Mouse (Mus musculus) intestine, embryonic 16.5 days (tissue): ENCODE data around the gene Pknox1. TPM values are rescaled to one million over a fixed set of nuclear protein-coding genes. Genes with fewer than 3 reads are reported as not detected.

Source experiments
- ATAC-seq: fragments of 200-750 bp; cut with Nextera tagmentation; 2 replicates; pipeline ENCODE4 v1.8.0; 2017; ENCODE audit warnings: moderate TSS enrichment, moderate library complexity
- H3K27ac ChIP-seq: fragments of 300-500 bp; sonication (generic); 2 replicates; pipeline ENCODE4 v1.5.1; 2014; ENCODE audit warnings: mild to moderate bottlenecking, low read length
- H3K27me3 ChIP-seq: fragments of 300-500 bp; sonication (generic); replicated peaks from 2 replicates; pipeline ENCODE4 v1.6.1; 2014; ENCODE audit warnings: low read length, control low read depth, mixed read lengths; ENCODE audit not compliant: control insufficient read depth, insufficient read depth
- H3K36me3 ChIP-seq: fragments of 300-500 bp; sonication (generic); 2 replicates; pipeline ENCODE4 v1.6.1; 2014; ENCODE audit warnings: low read length, control low read depth; ENCODE audit not compliant: control insufficient read depth, insufficient read depth
- H3K4me1 ChIP-seq: fragments of 300-500 bp; sonication (generic); 2 replicates; pipeline ENCODE4 v1.6.1; 2014; ENCODE audit warnings: low read length, control low read depth, mixed read lengths; ENCODE audit not compliant: control insufficient read depth, insufficient read depth
- H3K4me2 ChIP-seq: fragments of 300-500 bp; sonication (generic); 2 replicates; pipeline ENCODE4 v1.6.1; 2014; ENCODE audit warnings: low read depth, low read length, control low read depth
- H3K4me3 ChIP-seq: fragments of 300-500 bp; sonication (generic); 2 replicates; pipeline ENCODE4 v1.5.1; 2014; ENCODE audit warnings: mild to moderate bottlenecking, low read length
- H3K9ac ChIP-seq: fragments of 300-500 bp; sonication (generic); 2 replicates; pipeline ENCODE4 v1.6.1; 2014; ENCODE audit warnings: low read depth, low read length
- H3K9me3 ChIP-seq: fragments of 300-500 bp; sonication (generic); 2 replicates; pipeline ENCODE4 v1.6.1; 2016; ENCODE audit warnings: low read length, control low read depth; ENCODE audit not compliant: control insufficient read depth
- WGBS: fragments of 180-500 bp; shearing (Covaris S2); extraction: QIAGEN DNeasy Blood & Tissue Kit; methylation state at CpG from one replicate; pipeline ENCODE4 v1.1.7; 2014; 5-methylcytosine and 5-hydroxymethylcytosine counted together
- polyA plus RNA-seq: library from polyadenylated mRNA; unstranded; fragments of >200 nt; fragmentation: Nextera tagmentation; extraction: Ambion mirVana; gene quantifications from 2 replicates; pipeline ENCODE4 v1.2.1, GENCODE M21; 2015

Gene Pknox1
- polyA plus RNA-seq, 1 experiment from 2014 or later, result 25.7 TPM

DNA sequence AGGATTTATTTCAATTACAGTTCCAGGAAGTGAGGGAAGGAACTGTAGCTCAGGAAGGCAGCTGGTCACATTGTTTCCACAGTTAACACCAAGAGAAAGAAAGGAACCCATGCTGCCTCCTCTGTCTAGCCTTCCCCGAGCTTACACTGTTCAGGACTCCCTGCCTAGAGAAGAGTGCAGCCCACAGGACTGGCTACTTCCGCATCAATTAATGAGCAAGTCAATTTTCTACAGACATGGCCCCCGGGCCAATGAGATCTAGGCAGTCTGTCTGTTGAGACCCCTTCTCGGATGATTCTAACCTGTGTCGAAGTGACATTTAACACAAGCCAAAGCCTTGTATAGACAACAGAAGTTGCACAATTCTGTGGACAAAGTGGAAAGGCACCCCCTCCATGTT, 70.4 kb downstream of the Pknox1 start:
- Histone ChIP-seq H3K27me3 (peaks cover 9% of the 10 kb centered on the region), H3K27ac (no peak overlapping the region), H3K9ac (no peak overlapping the region), H3K9me3 (no peaks in the 10 kb centered on the region), H3K36me3 (no peaks in the 10 kb centered on the region), H3K4me1 (peaks cover 13% of the 10 kb centered on the region), H3K4me3 (no peak overlapping the region), H3K4me2 (no peak overlapping the region)
- no peak for ATAC-seq
- 78% methylated on average over 5 of the region's 5 CpGs for WGBS

DNA sequence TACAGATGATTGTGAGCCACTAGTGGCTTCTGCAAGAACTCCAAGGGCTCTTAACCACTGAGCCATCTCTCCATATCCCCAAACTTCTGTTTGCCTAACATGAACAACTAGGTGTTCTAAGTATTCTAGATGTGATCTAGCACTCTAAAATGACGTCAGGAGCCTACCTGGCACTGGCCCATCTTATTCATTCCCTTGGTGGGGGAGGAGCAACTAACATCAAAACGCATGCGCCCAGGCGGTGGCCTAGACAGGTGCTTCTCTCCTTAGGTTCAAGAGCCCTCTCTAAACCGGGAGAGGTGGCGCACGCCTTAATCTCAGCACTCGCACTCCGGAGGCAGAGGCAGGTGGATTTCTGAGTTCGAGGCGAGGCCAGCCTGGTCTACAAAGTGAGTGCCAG, 71.2 kb downstream of the Pknox1 start:
- peak overlapping the region; percentile 60; the same call in 1 of the 2 replicates for H3K9ac ChIP-seq
- H3K27me3 ChIP-seq, result peaks cover 9% of the 10 kb centered on the region
- 60% methylated on average over 11 of the region's 11 CpGs for WGBS
- no peaks in the 10 kb centered on the region for H3K36me3 ChIP-seq
- H3K4me3 ChIP-seq, result no peak overlapping the region
- H3K4me2 ChIP-seq, result no peak overlapping the region
- no peak overlapping the region for H3K27ac ChIP-seq
- no peak for ATAC-seq
- no peaks in the 10 kb centered on the region for H3K9me3 ChIP-seq
- H3K4me1 ChIP-seq, result peaks cover 13% of the 10 kb centered on the region

DNA sequence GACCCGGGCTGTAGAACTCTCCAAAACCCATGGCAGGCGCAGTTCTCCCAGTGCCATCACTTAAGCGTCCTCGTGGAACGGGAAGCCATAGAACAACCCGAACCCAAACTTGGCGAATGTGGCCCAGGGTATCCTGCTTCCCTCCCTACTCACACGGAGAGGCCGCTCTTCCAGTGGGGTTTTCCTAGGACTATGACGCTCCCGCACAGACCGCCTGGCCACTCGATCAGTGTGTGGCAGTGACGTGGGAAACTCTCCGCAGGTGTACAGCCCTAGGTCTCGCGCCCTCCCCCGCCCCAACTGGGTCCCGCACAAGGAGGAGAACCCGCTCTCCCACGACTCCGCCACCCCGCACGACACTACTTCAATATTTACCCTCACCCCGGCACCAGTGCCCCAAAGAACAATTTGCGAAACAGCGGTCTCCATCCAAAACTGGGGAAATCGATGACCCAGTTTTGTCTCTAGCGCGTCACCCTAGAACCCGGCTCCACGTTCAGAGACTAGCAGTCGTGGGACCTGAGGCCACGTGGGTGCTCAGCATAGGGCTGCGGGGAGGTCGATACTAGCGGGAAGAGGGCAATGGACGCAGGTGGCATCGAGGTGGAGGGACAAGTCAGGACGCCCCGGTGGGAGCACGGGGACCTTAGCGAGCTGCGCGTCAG, 71.9 kb downstream of the Pknox1 start:
- 5% methylated on average over 45 of the region's 45 CpGs for WGBS
- Histone ChIP-seq H3K27me3 (peaks cover 9% of the 10 kb centered on the region), H3K27ac (no peak overlapping the region), H3K9me3 (no peaks in the 10 kb centered on the region), H3K36me3 (no peaks in the 10 kb centered on the region), H3K4me1 (peaks cover 13% of the 10 kb centered on the region), H3K4me3 (peak overlapping the region; percentile 63), H3K9ac (peak overlapping the region; percentile 60), H3K4me2 (peak overlapping the region; percentile 95)
- ATAC-seq, result peak; percentile 54

DNA sequence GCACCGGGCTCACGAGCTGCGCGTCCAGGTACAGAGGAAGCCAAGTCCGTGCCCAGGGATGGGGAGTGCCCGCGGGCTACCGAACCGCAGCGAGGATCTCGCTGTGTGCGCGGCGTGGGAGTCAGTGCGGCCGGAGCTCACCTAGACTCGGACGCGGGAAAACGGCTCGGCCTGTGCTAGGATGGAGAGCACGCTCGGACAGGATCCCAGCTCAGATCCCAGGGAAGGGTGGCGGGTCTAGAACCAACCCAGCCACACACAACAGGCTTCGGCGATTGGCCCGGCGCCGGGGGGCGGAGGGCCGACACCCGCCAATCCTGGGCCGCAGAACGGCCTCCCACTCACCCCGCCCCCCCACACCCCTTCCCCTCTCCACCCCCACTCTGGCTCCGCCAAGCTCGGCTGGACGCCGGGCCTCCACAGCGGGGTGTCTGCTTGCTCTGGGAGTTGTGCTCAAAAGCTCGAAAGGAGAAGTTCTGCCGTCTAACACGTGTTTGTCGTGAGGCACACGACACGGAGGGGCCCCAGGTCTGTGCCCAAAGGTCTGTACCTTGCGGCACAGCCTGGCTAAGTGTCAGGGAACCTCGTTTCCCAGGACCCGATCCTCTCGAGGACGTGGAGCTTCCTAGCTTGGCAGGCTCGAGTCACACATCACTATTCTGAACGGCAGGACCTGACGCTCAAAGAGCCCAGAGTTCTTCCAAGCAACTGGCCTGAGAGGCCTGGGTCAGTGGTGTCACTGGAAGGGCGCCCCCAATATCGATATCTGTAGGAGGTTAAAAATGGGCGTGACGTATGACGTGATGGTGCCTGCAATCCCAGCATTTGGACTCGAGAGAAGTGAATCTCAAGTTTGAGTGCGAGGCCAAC, 72.6 kb downstream of the Pknox1 start, which contains the start of gene Cbs:
Cbs (minus strand) TSS at position 297 of the 870 bp plus-strand sequence.
- Histone ChIP-seq H3K27ac (no peak within 1 kb of the TSS), H3K27me3 (peaks cover 9% of the 10 kb centered on the region), H3K4me2 (peak within 1 kb of the TSS; percentile 95), H3K4me1 (peaks cover 13% of the 10 kb centered on the region), H3K9ac (peak within 1 kb of the TSS; percentile 60), H3K36me3 (no peaks in the 10 kb centered on the region), H3K9me3 (no peaks in the 10 kb centered on the region), H3K4me3 (peak within 1 kb of the TSS; percentile 63)
- WGBS, result 2% methylated on average over 60 of the region's 61 CpGs
- peak; percentile 95 for ATAC-seq

DNA sequence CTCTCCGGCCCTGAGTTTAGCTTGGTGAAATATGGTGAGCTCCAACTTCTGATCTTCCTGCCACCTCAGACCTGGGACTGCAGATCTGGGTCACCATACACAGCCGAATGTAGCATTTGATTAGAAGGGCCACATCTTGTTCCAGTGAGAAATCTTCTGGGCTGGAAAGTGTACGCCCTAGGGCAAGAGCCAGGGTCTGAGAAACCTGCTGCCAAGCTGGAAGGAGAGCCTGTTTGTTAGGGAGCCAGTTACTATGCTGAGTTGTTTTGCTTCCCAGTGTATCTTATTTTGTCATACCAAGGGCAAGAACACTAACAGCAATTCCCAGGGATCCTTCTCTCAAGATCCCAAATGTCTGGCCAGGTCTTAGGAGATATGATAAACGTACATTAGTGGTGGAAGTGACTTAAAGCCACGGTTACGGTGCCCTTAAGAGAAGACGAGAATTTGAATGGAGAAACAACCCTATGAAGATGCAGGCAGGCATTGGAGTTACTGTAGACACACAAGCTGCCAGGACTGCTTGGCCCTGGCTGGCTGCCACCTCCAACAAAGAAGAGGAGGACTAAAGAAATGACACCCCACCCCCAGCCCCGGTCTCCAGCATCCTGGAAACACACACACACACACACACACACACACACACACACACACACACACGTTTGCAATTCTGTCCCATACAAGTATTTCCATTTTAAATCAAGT, 73.5 kb downstream of the Pknox1 start:
- no peaks in the 10 kb centered on the region for H3K9me3 ChIP-seq
- peaks cover 9% of the 10 kb centered on the region for H3K27me3 ChIP-seq
- no peak overlapping the region for H3K4me3 ChIP-seq
- WGBS, result 61% methylated on average over 9 of the region's 9 CpGs
- H3K4me1 ChIP-seq, result peaks cover 13% of the 10 kb centered on the region
- H3K4me2 ChIP-seq, result peak overlapping the region; percentile 95; the same call in 1 of the 2 replicates
- 0 out of 2 replicates have a peak overlapping the region, but pooled peaks have one; percentile 60 for H3K9ac ChIP-seq
- no peak for ATAC-seq
- no peaks in the 10 kb centered on the region for H3K36me3 ChIP-seq
- H3K27ac ChIP-seq, result no peak overlapping the region

DNA sequence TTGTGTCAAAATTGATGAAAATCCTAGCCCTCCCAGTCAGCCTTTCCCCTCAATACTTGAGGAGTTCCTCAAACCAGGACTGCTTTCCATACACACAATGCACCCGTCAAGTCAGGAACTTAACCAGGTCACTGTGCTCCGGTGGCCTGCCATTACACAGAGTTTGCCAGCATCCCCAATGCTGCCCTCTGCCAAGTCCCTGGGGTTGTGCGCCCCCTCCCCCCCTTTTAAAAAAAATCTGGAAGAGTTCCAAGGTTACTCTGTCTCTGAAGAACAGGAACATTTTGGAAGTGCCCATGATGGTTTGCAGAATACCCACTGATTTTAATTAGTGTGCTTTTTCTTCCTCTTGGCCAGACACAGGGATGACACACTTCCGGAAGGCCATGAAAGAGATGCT, 75.1 kb downstream of the Pknox1 start:
- Histone ChIP-seq H3K27ac (no peak overlapping the region), H3K9me3 (no peaks in the 10 kb centered on the region), H3K4me2 (no peak overlapping the region), H3K4me3 (no peak overlapping the region), H3K36me3 (no peaks in the 10 kb centered on the region), H3K27me3 (peaks cover 9% of the 10 kb centered on the region), H3K4me1 (peaks cover 13% of the 10 kb centered on the region), H3K9ac (no peak overlapping the region)
- no peak for ATAC-seq
- 65% methylated on average over 4 of the region's 4 CpGs for WGBS

DNA sequence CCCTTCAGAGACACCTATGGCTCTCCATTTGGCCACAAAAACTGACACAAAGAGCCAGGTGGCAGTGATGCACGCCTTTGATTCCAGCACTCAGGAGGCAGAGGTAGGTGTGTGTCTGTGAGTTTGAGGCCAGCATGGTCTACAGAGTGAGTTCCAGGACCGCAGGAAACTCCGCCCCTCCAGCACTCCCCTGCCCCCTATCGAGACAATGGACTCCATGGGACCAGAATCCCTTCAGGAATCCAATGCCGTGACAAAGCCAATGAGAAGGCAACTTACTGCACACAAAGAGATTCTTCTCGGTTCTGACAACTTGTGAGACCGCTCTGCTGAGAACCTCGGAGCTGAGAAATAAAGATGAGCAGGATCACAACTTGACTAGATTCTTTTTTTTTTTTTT, 77.8 kb downstream of the Pknox1 start:
- Histone ChIP-seq H3K4me2 (no peak overlapping the region), H3K4me3 (no peak overlapping the region), H3K9ac (no peak overlapping the region), H3K4me1 (peaks cover 3% of the 10 kb centered on the region; the same call in 1 of the 2 replicates), H3K27ac (no peak overlapping the region), H3K36me3 (peaks cover 10% of the 10 kb centered on the region), H3K27me3 (no peaks in the 10 kb centered on the region), H3K9me3 (no peaks in the 10 kb centered on the region)
- WGBS, result 47% methylated on average over 8 of the region's 8 CpGs
- no peak for ATAC-seq

DNA sequence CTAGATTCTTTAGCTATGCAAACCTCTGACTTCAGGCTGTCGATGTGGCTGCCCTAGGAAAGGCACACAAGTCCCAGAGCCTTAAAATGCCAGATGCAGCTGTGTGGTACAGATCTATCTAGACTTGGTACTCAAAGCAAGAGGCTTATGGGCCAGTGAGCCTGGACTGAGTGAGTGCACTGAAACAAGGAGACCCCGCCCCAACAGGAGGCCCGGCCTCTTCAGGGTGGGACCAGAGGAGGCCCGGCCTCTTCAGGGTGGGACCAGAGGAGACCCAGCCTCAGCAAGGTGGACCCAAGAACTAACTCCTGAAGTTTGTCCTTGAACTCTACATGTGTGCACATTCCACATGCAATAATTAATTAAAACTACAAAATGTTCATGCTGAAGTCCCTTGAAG, 78.4 kb downstream of the Pknox1 start:
- no peaks in the 10 kb centered on the region for H3K27me3 ChIP-seq
- peaks cover 16% of the 10 kb centered on the region for H3K36me3 ChIP-seq
- no peaks in the 10 kb centered on the region for H3K9me3 ChIP-seq
- 77% methylated on average over 4 of the region's 4 CpGs for WGBS
- 0 out of 2 replicates have a peak, but pooled peaks have one; percentile 50 for ATAC-seq
- H3K9ac ChIP-seq, result no peak overlapping the region
- no peak overlapping the region for H3K4me3 ChIP-seq
- H3K4me2 ChIP-seq, result no peak overlapping the region
- H3K27ac ChIP-seq, result no peak overlapping the region
- H3K4me1 ChIP-seq, result no peaks in the 10 kb centered on the region
